Mouse (Mus musculus): ENCODE results near the gene Olfr1368. TPM values are rescaled to one million over a fixed set of nuclear protein-coding genes. Genes with fewer than 3 reads are reported as not detected.
"Not testable (repeated sequence)": the region's sequence is repeated elsewhere in the genome, so short reads cannot be mapped to it uniquely, and the experiment has no call there.

The Olfr1368 gene
- polyA plus RNA-seq, 1 experiment from 2014 or later, result not detected

- no peaks in the 10 kb centered on the region for H3K4me1 ChIP-seq (ENCODE audit: control insufficient read depth, insufficient read depth, low read length)
- peak overlapping the region; percentile 62 for H3K4me2 ChIP-seq (replicated peaks; ENCODE audit: low read depth, low read length)
Measured at GRCm38 (mm10) chr13:21160657-21161590, 15.3 kb upstream of the Olfr1368 start.

GRCm38 (mm10) chr13:21160041-21160511 is 14.4 kb upstream of the Olfr1368 start:
- under 1% methylated on average over 16 of the region's 16 CpGs for WGBS
- Histone ChIP-seq H3K9me3 (ENCODE audit: control insufficient read depth, low read depth, low read length) (no peaks in the 10 kb centered on the region), H3K9ac (replicated peaks; ENCODE audit: low read depth, low read length) (peak overlapping the region; percentile 4; the same call in 1 of the 2 replicates), H3K27me3 (ENCODE audit: control insufficient read depth, insufficient read depth, low read length) (no peaks in the 10 kb centered on the region), H3K4me2 (replicated peaks; ENCODE audit: low read depth, low read length) (peak overlapping the region; percentile 62), H3K27ac (ENCODE audit: low read length) (no peak overlapping the region), H3K4me1 (ENCODE audit: control insufficient read depth, insufficient read depth, low read length) (no peaks in the 10 kb centered on the region), H3K4me3 (ENCODE audit: low read depth, low read length) (peak overlapping the region; percentile 49), H3K36me3 (ENCODE audit: control insufficient read depth, insufficient read depth, low read length) (no peaks in the 10 kb centered on the region)
- ATAC-seq (ENCODE audit: insufficient number of reproducible peaks, insufficient read depth, low FRiP score, low read depth), result 0 out of 2 replicates have a peak, but pooled peaks have one; percentile 31

More at GRCm38 (mm10) chr13:21160657-21161590, 15.3 kb upstream of the Olfr1368 start:
- WGBS, result under 1% methylated on average over 32 of the region's 32 CpGs
- H3K9ac ChIP-seq (replicated peaks; ENCODE audit: low read depth, low read length), result no peak overlapping the region
- no peaks in the 10 kb centered on the region for H3K36me3 ChIP-seq (ENCODE audit: control insufficient read depth, insufficient read depth, low read length)
- no peaks in the 10 kb centered on the region for H3K27me3 ChIP-seq (ENCODE audit: control insufficient read depth, insufficient read depth, low read length)
- H3K4me3 ChIP-seq (ENCODE audit: low read depth, low read length), result peak overlapping the region; percentile 49
- ATAC-seq (ENCODE audit: insufficient number of reproducible peaks, insufficient read depth, low FRiP score, low read depth), result peak; percentile 87
- no peaks in the 10 kb centered on the region for H3K9me3 ChIP-seq (ENCODE audit: control insufficient read depth, low read depth, low read length)
- no peak overlapping the region for H3K27ac ChIP-seq (ENCODE audit: low read length)

GRCm38 (mm10) chr13:21159475-21159819 is 13.8 kb upstream of the Olfr1368 start:
- WGBS, result under 1% methylated on average over 15 of the region's 15 CpGs
- H3K4me2 ChIP-seq (replicated peaks; ENCODE audit: low read depth, low read length), result peak overlapping the region; percentile 62
- H3K9ac ChIP-seq (replicated peaks; ENCODE audit: low read depth, low read length), result no peak overlapping the region; the same call in 1 of the 2 replicates
- no peak overlapping the region for H3K27ac ChIP-seq (ENCODE audit: low read length)
- peak overlapping the region; percentile 49 for H3K4me3 ChIP-seq (ENCODE audit: low read depth, low read length)
- no peaks in the 10 kb centered on the region for H3K36me3 ChIP-seq (ENCODE audit: control insufficient read depth, insufficient read depth, low read length)
- no peaks in the 10 kb centered on the region for H3K4me1 ChIP-seq (ENCODE audit: control insufficient read depth, insufficient read depth, low read length)
- H3K9me3 ChIP-seq (ENCODE audit: control insufficient read depth, low read depth, low read length), result no peaks in the 10 kb centered on the region
- no peak for ATAC-seq (ENCODE audit: insufficient number of reproducible peaks, insufficient read depth, low FRiP score, low read depth)
- H3K27me3 ChIP-seq (ENCODE audit: control insufficient read depth, insufficient read depth, low read length), result no peaks in the 10 kb centered on the region

- Histone ChIP-seq H3K9me3 (ENCODE audit: control insufficient read depth, low read depth, low read length) (no peaks in the 10 kb centered on the region), H3K9ac (replicated peaks; ENCODE audit: low read depth, low read length) (no peak overlapping the region; the same call in 1 of the 2 replicates), H3K36me3 (ENCODE audit: control insufficient read depth, insufficient read depth, low read length) (no peaks in the 10 kb centered on the region), H3K4me1 (ENCODE audit: control insufficient read depth, insufficient read depth, low read length) (no peaks in the 10 kb centered on the region), H3K4me3 (ENCODE audit: low read depth, low read length) (peak overlapping the region; percentile 49), H3K27me3 (ENCODE audit: control insufficient read depth, insufficient read depth, low read length) (no peaks in the 10 kb centered on the region), H3K4me2 (replicated peaks; ENCODE audit: low read depth, low read length) (peak overlapping the region; percentile 62), H3K27ac (ENCODE audit: low read length) (no peak overlapping the region)
- 0 out of 2 replicates have a peak, but pooled peaks have one; percentile 30 for ATAC-seq (ENCODE audit: insufficient number of reproducible peaks, insufficient read depth, low FRiP score, low read depth)
- WGBS, result under 1% methylated on average over 19 of the region's 19 CpGs
Measured at GRCm38 (mm10) chr13:21158785-21159474, 13.3 kb upstream of the Olfr1368 start.

- Histone ChIP-seq H3K27me3 (ENCODE audit: control insufficient read depth, insufficient read depth, low read length) (no peaks in the 10 kb centered on the region), H3K4me2 (replicated peaks; ENCODE audit: low read depth, low read length) (peak overlapping the region; percentile 62), H3K9me3 (ENCODE audit: control insufficient read depth, low read depth, low read length) (no peaks in the 10 kb centered on the region), H3K36me3 (ENCODE audit: control insufficient read depth, insufficient read depth, low read length) (no peaks in the 10 kb centered on the region), H3K27ac (ENCODE audit: low read length) (no peak overlapping the region), H3K4me3 (ENCODE audit: low read depth, low read length) (peak overlapping the region; percentile 49), H3K9ac (replicated peaks; ENCODE audit: low read depth, low read length) (no peak overlapping the region), H3K4me1 (ENCODE audit: control insufficient read depth, insufficient read depth, low read length) (no peaks in the 10 kb centered on the region)
- no peak for ATAC-seq (ENCODE audit: insufficient number of reproducible peaks, insufficient read depth, low FRiP score, low read depth)
- 12% methylated on average over 9 of the region's 9 CpGs for WGBS
Measured at GRCm38 (mm10) chr13:21158071-21158470, 12.4 kb upstream of the Olfr1368 start.

GRCm38 (mm10) chr13:21155888-21156287 is 10.2 kb upstream of the Olfr1368 start:
- no peaks in the 10 kb centered on the region for H3K27me3 ChIP-seq (ENCODE audit: control insufficient read depth, insufficient read depth, low read length)
- H3K9ac ChIP-seq (replicated peaks; ENCODE audit: low read depth, low read length), result no peak overlapping the region
- no peak for ATAC-seq (ENCODE audit: insufficient number of reproducible peaks, insufficient read depth, low FRiP score, low read depth)
- no peaks in the 10 kb centered on the region for H3K4me1 ChIP-seq (ENCODE audit: control insufficient read depth, insufficient read depth, low read length)
- H3K9me3 ChIP-seq (ENCODE audit: control insufficient read depth, low read depth, low read length), result no peaks in the 10 kb centered on the region
- 76% methylated on average over 5 of the region's 5 CpGs for WGBS
- no peaks in the 10 kb centered on the region for H3K36me3 ChIP-seq (ENCODE audit: control insufficient read depth, insufficient read depth, low read length)
- no peak overlapping the region for H3K4me2 ChIP-seq (replicated peaks; ENCODE audit: low read depth, low read length)
- H3K4me3 ChIP-seq (ENCODE audit: low read depth, low read length), result no peak overlapping the region
- H3K27ac ChIP-seq (ENCODE audit: low read length), result no peak overlapping the region

GRCm38 (mm10) chr13:21142421-21142820 is 3.2 kb downstream of the Olfr1368 start:
- no peaks in the 10 kb centered on the region for H3K36me3 ChIP-seq (ENCODE audit: control insufficient read depth, insufficient read depth, low read length)
- H3K4me1 ChIP-seq (ENCODE audit: control insufficient read depth, insufficient read depth, low read length), result no peaks in the 10 kb centered on the region
- no peak for ATAC-seq (ENCODE audit: insufficient number of reproducible peaks, insufficient read depth, low FRiP score, low read depth)
- no peaks in the 10 kb centered on the region for H3K27me3 ChIP-seq (ENCODE audit: control insufficient read depth, insufficient read depth, low read length)
- H3K9ac ChIP-seq (replicated peaks; ENCODE audit: low read depth, low read length), result no peak overlapping the region
- H3K27ac ChIP-seq (ENCODE audit: low read length), result no peak overlapping the region
- H3K4me3 ChIP-seq (ENCODE audit: low read depth, low read length), result no peak overlapping the region
- no peak overlapping the region for H3K4me2 ChIP-seq (replicated peaks; ENCODE audit: low read depth, low read length)
- 28% methylated on average over 8 of the region's 8 CpGs for WGBS
- no peaks in the 10 kb centered on the region for H3K9me3 ChIP-seq (ENCODE audit: control insufficient read depth, low read depth, low read length)

GRCm38 (mm10) chr13:21129339-21129738 is 16.3 kb downstream of the Olfr1368 start, which contains the start of gene Olfr263:
Olfr263 (plus strand) TSS chr13:21129639.
- H3K4me2 ChIP-seq (replicated peaks; ENCODE audit: low read depth, low read length); H3K4me3 ChIP-seq (ENCODE audit: low read depth, low read length); H3K27me3 ChIP-seq (ENCODE audit: control insufficient read depth, insufficient read depth, low read length); ATAC-seq (ENCODE audit: insufficient number of reproducible peaks, insufficient read depth, low FRiP score, low read depth); H3K27ac ChIP-seq (ENCODE audit: low read length); H3K36me3 ChIP-seq (ENCODE audit: control insufficient read depth, insufficient read depth, low read length); H3K9ac ChIP-seq (replicated peaks; ENCODE audit: low read depth, low read length); H3K9me3 ChIP-seq (ENCODE audit: control insufficient read depth, low read depth, low read length); H3K4me1 ChIP-seq (ENCODE audit: control insufficient read depth, insufficient read depth, low read length): not testable (repeated sequence)
- 72% methylated on average over 3 of the region's 3 CpGs for WGBS

Data from stomach, embryonic 14.5 days (tissue).